Mouse (Mus musculus): Measurements from ENCODE around the gene Ankrd44. TPM values are rescaled to one million over a fixed set of nuclear protein-coding genes. Genes with fewer than 3 reads are reported as not detected.

Gene Ankrd44
- polyA plus RNA-seq, 1 experiment, result 6.8 TPM

DNA sequence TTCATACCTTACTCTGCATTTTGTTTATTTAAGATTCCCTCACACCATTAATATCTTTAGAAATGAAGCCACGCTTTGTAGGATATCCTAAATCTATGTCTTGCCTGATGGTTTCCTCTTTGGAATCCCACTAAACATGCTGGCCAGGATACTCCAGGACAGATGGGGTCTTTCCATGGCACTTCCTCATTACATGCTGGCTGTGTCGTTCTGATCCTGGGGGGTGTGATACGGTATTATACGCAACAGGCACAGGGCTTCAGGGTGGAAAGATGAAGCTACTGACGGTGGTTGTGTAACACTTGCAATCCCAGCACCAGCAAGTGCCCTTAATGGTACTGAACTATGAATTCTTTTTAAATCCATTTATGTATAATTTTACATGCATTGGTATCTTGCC lies 182.0 kb downstream of the Ankrd44 start:
- no peaks in the 10 kb centered on the region for H3K36me3 ChIP-seq (ENCODE audit: control insufficient read depth, insufficient read depth, low read length)
- TF ChIP-seq CTCF (IDR thresholded peaks at IDR 0.05; ENCODE audit: control insufficient read depth, insufficient read depth, insufficient replicate concordance, low read depth, low read length) (no peak), POLR2A (IDR thresholded peaks at IDR 0.05; ENCODE audit: control insufficient read depth, low read depth, low read length) (no peak)
- H3K27me3 ChIP-seq (ENCODE audit: control insufficient read depth, insufficient read depth, low read length), result no peaks in the 10 kb centered on the region
- no peaks in the 10 kb centered on the region for H3K4me1 ChIP-seq (ENCODE audit: control insufficient read depth, insufficient read depth, low read length)
- H3K4me3 ChIP-seq (ENCODE audit: control insufficient read depth, low read depth, low read length), result no peak overlapping the region
- no peak overlapping the region for H3K27ac ChIP-seq (ENCODE audit: control insufficient read depth, insufficient read depth, low read depth, low read length)

DNA sequence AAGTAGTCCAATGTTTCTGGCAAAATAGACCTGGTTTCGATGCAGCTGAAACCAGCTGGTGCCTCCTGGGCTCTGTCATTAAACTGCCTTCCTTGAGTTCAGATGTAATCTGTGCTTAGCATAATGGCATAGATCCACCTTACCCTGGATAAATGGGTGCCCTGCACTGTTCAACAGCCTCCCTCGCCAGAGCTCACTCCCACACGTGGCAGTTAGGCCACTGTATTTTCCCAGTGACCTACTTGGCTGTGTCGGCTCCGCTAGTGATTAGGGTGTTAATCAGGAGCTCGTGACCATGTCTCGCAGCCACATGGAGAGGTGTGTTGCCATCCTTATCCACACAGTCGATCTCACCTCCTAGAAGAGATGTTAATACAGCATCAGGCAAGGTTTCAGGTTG lies 183.1 kb downstream of the Ankrd44 start:
- TF ChIP-seq CTCF (IDR thresholded peaks at IDR 0.05; ENCODE audit: control insufficient read depth, insufficient read depth, insufficient replicate concordance, low read depth, low read length), result no peak
- no peaks in the 10 kb centered on the region for H3K4me1 ChIP-seq (ENCODE audit: control insufficient read depth, insufficient read depth, low read length)
- no peak overlapping the region for H3K27ac ChIP-seq (ENCODE audit: control insufficient read depth, insufficient read depth, low read depth, low read length)
- no peak overlapping the region for H3K4me3 ChIP-seq (ENCODE audit: control insufficient read depth, low read depth, low read length)
- no peaks in the 10 kb centered on the region for H3K27me3 ChIP-seq (ENCODE audit: control insufficient read depth, insufficient read depth, low read length)
- no peaks in the 10 kb centered on the region for H3K36me3 ChIP-seq (ENCODE audit: control insufficient read depth, insufficient read depth, low read length)

DNA sequence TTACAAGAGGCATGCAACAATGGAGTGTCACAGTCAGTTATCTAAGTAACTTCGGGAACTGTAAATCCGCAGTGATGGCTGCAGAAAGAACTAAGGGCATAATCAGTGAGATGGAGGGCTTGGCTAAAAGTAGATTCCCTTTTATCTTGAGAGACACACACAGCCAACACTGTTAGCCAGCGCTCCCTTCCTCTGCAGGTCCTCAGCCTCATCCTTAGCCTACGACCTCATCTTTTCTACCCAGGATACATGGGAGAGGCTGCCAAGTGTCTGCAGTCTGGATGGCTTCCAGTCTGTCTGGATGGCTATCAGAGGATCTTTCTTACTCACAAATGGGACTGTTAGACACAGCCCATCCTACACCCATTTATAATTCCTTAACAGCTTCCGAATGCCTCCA lies 185.3 kb downstream of the Ankrd44 start:
- no peaks in the 10 kb centered on the region for H3K4me1 ChIP-seq (ENCODE audit: control insufficient read depth, insufficient read depth, low read length)
- no peaks in the 10 kb centered on the region for H3K36me3 ChIP-seq (ENCODE audit: control insufficient read depth, insufficient read depth, low read length)
- H3K27ac ChIP-seq (ENCODE audit: control insufficient read depth, insufficient read depth, low read depth, low read length), result no peak overlapping the region
- H3K4me3 ChIP-seq (ENCODE audit: control insufficient read depth, low read depth, low read length), result no peak overlapping the region
- H3K27me3 ChIP-seq (ENCODE audit: control insufficient read depth, insufficient read depth, low read length), result no peaks in the 10 kb centered on the region
- TF ChIP-seq POLR2A (IDR thresholded peaks at IDR 0.05; ENCODE audit: control insufficient read depth, low read depth, low read length) (no peak), CTCF (IDR thresholded peaks at IDR 0.05; ENCODE audit: control insufficient read depth, insufficient read depth, insufficient replicate concordance, low read depth, low read length) (no peak)

DNA sequence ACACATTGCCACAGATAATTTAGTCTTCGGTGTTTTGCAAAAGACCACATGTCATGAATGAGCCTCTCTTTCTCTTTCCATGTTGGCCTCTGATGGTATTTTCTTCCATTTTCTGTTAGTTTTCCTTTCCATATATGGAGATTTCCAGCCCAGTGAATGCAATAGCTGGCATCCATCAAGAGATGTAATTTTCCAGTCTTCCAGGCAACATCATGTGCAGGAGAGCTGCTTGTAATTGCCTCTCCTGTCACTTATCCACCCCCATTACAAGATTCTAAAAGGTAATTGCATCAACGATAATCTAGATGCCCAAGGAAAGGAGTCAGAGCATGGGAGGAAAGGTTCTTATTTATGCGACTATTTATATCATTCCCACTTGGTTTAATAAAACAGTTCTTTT lies 188.7 kb downstream of the Ankrd44 start:
- Histone ChIP-seq H3K27me3 (ENCODE audit: control insufficient read depth, insufficient read depth, low read length) (no peaks in the 10 kb centered on the region), H3K4me1 (ENCODE audit: control insufficient read depth, insufficient read depth, low read length) (peaks cover 2% of the 10 kb centered on the region; the same call in 1 of the 2 replicates), H3K4me3 (ENCODE audit: control insufficient read depth, low read depth, low read length) (no peak overlapping the region), H3K36me3 (ENCODE audit: control insufficient read depth, insufficient read depth, low read length) (no peaks in the 10 kb centered on the region), H3K27ac (ENCODE audit: control insufficient read depth, insufficient read depth, low read depth, low read length) (no peak overlapping the region)
- TF ChIP-seq POLR2A (IDR thresholded peaks at IDR 0.05; ENCODE audit: control insufficient read depth, low read depth, low read length), result no peak
- TF ChIP-seq CTCF (IDR thresholded peaks at IDR 0.05; ENCODE audit: control insufficient read depth, insufficient read depth, insufficient replicate concordance, low read depth, low read length), result no peak

DNA sequence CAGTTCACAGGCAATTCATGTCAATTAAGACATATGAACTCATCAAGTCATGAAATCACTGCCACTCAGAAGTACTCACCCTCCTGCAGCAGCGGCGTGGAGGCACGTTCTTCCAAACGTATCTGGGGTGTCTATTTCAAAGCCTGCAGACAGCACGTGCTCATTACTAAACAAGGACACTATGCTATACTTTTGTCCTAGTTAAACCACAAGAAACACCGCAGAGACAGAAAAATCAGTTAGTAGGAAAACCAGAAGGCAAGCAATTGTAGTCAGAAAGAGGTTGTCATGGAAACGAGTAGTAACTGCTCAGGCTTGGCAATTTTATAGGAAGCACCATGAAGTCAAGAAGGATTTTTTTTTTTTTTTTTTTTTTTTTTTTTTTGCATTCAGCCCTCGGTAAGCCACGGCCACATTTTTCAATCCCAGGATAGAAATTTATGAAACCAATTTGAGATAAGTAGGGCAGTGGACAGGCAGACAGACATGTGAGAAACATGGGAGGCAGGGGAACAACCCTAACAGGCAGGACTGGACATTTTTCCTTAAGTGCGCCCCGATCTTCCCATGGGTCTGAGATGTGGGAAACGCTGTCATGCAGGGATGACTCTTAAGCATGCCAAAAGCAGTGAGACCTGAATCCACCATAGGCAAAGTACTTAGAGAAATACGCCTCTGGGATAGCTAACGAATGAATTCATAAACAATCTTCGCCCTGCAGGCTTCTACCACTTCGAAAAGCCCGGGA lies 191.1 kb downstream of the Ankrd44 start:
- Histone ChIP-seq H3K4me3 (ENCODE audit: control insufficient read depth, low read depth, low read length) (peak overlapping the region; percentile 74), H3K36me3 (ENCODE audit: control insufficient read depth, insufficient read depth, low read length) (no peaks in the 10 kb centered on the region), H3K4me1 (ENCODE audit: control insufficient read depth, insufficient read depth, low read length) (peaks cover 2% of the 10 kb centered on the region; the same call in 1 of the 2 replicates), H3K27ac (ENCODE audit: control insufficient read depth, insufficient read depth, low read depth, low read length) (no peak overlapping the region), H3K27me3 (ENCODE audit: control insufficient read depth, insufficient read depth, low read length) (no peaks in the 10 kb centered on the region)
- TF ChIP-seq POLR2A (IDR thresholded peaks at IDR 0.05; ENCODE audit: control insufficient read depth, low read depth, low read length) (no peak), CTCF (IDR thresholded peaks at IDR 0.05; ENCODE audit: control insufficient read depth, insufficient read depth, insufficient replicate concordance, low read depth, low read length) (no peak)

DNA sequence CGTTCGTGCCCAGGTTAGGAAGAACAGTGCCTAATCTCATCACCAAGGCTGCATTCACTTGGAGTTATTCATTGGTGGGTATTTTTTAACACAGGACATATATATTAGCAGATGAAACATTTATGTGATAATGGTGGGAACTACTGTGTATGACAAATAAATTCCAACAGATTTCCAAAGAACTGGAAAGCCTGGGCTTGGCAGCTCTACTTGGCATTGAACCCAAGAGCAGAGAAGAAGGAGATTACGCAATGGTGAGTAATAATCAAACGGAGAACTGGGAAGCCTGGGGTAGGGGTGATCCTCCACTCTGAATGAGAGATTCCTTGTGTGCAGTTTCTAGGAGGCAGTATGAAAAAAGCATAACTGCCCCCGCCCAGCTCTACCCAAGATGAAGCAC lies 196.9 kb downstream of the Ankrd44 start:
- no peaks in the 10 kb centered on the region for H3K4me1 ChIP-seq (ENCODE audit: control insufficient read depth, insufficient read depth, low read length)
- H3K27ac ChIP-seq (ENCODE audit: control insufficient read depth, insufficient read depth, low read depth, low read length), result no peak overlapping the region
- H3K36me3 ChIP-seq (ENCODE audit: control insufficient read depth, insufficient read depth, low read length), result no peaks in the 10 kb centered on the region
- no peak overlapping the region for H3K4me3 ChIP-seq (ENCODE audit: control insufficient read depth, low read depth, low read length)
- TF ChIP-seq POLR2A (IDR thresholded peaks at IDR 0.05; ENCODE audit: control insufficient read depth, low read depth, low read length), result no peak
- TF ChIP-seq CTCF (IDR thresholded peaks at IDR 0.05; ENCODE audit: control insufficient read depth, insufficient read depth, insufficient replicate concordance, low read depth, low read length), result no peak
- no peaks in the 10 kb centered on the region for H3K27me3 ChIP-seq (ENCODE audit: control insufficient read depth, insufficient read depth, low read length)

DNA sequence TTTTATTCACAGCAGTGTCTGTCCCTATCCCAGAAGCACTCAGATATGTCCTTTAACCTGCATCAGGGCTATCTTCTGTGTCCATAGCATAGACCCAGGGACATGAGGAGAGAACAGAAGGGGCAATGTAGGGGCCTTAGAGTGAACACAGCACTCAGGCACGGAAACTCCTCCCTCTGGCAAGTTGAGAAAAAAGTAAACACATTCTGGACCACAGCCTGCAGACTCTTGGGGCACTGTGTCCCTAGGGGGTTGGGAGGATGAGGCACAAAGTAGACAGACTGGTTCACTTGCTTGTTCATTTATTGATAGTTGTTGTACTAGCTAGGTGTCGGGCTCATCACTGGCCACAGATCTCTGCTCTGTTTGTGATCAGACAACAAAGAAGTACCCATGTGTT lies 199.6 kb downstream of the Ankrd44 start:
- no peak overlapping the region for H3K27ac ChIP-seq (ENCODE audit: control insufficient read depth, insufficient read depth, low read depth, low read length)
- H3K36me3 ChIP-seq (ENCODE audit: control insufficient read depth, insufficient read depth, low read length), result no peaks in the 10 kb centered on the region
- no peaks in the 10 kb centered on the region for H3K4me1 ChIP-seq (ENCODE audit: control insufficient read depth, insufficient read depth, low read length)
- TF ChIP-seq POLR2A (IDR thresholded peaks at IDR 0.05; ENCODE audit: control insufficient read depth, low read depth, low read length) (no peak), CTCF (IDR thresholded peaks at IDR 0.05; ENCODE audit: control insufficient read depth, insufficient read depth, insufficient replicate concordance, low read depth, low read length) (no peak)
- H3K4me3 ChIP-seq (ENCODE audit: control insufficient read depth, low read depth, low read length), result no peak overlapping the region
- H3K27me3 ChIP-seq (ENCODE audit: control insufficient read depth, insufficient read depth, low read length), result no peaks in the 10 kb centered on the region

Data from testis, adult 2 months (tissue).